ENCODE assay signal across 9 mouse cellular contexts in genomic region chr4:149364896-149365295, GRCm38 (mm10). TPM values are rescaled to one million over a fixed set of nuclear protein-coding genes. Genes with fewer than 3 reads are reported as not detected.
DNase-seq lines count a peak whose midpoint lies in the region; ATAC-seq and TF ChIP-seq lines count a peak whose summit lies in the region.
"Had no signal": no experiment of that assay in that cellular context is flagged by ENCODE, and none has a peak within 500 bp of the region (broad histone marks: within the 10 kb centered on the region; RNA-seq: fewer than 3 reads in every experiment).

No protein-coding gene starts in this region.

- peak overlapping the region; percentile 78; the same call in 1 of the 2 replicates for H3K27ac ChIP-seq in layer of hippocampus, adult 2 months
- no peak overlapping the region for H3K27ac ChIP-seq in liver, embryonic 12.5 days
- H3K27ac ChIP-seq in stomach, postnatal 0 days (replicated peaks) = no peak overlapping the region

- no peaks in the 10 kb centered on the region for H3K9me3 ChIP-seq in liver, embryonic 12.5 days (replicated peaks)
- H3K9me3 ChIP-seq in stomach, postnatal 0 days (ENCODE audit: control insufficient read depth, low read length) = no peaks in the 10 kb centered on the region

- H3K9ac ChIP-seq in liver, embryonic 12.5 days = no peak overlapping the region
- no peak overlapping the region for H3K9ac ChIP-seq in stomach, postnatal 0 days (ENCODE audit: low read length)

- no peak for TF ChIP-seq EP300 in stomach, postnatal 0 days (optimal IDR thresholded peaks at IDR 0.05)

- no peak overlapping the region for H3K4me2 ChIP-seq in liver, embryonic 12.5 days
- no peak overlapping the region for H3K4me2 ChIP-seq in stomach, postnatal 0 days (replicated peaks; ENCODE audit: low read depth)

- no peak for ATAC-seq in liver, embryonic 12.5 days
- ATAC-seq in stomach, postnatal 0 days (ENCODE audit: low FRiP score, low TSS enrichment) = no peak
- ATAC-seq: midbrain, embryonic 16.5 days had no signal

- peak; percentile 41 for DNase-seq in adrenal gland, postnatal 10 days
- DNase-seq in adrenal gland, adult (ENCODE audit: inconsistent age in 2 of 2, low spot score in 1 of 2) = no peak
- peak; percentile 60 for DNase-seq in right cerebral cortex, adult 18-20 months
- DNase-seq in right cerebral cortex, postnatal 25 days = no peak
- DNase-seq in layer of hippocampus, adult 2 months (ENCODE audit: low spot score in 2 of 2) = peak in 1 of 2 experiments; percentile 49
- DNase-seq in retina, embryonic 14.5 days (ENCODE audit: low spot score) = no peak
- DNase-seq in stomach, postnatal 0 days (ENCODE audit: low spot score) = no peak

- WGBS in liver, embryonic 12.5 days (ENCODE audit: insufficient replicate concordance) = 87% methylated on average over 5 of the region's 5 CpGs
- 80% methylated on average over 5 of the region's 5 CpGs for WGBS in stomach, postnatal 0 days

- peaks cover 96% of the 10 kb centered on the region for H3K36me3 ChIP-seq in liver, embryonic 12.5 days
- peaks cover 37% of the 10 kb centered on the region for H3K36me3 ChIP-seq in stomach, postnatal 0 days (ENCODE audit: control insufficient read depth, insufficient read depth, low read length)

- no peaks in the 10 kb centered on the region for H3K27me3 ChIP-seq in liver, embryonic 12.5 days (replicated peaks)
- H3K27me3 ChIP-seq in stomach, postnatal 0 days (ENCODE audit: control insufficient read depth, insufficient read depth, low read length) = no peaks in the 10 kb centered on the region

- H3K4me3 ChIP-seq in layer of hippocampus, adult 2 months = no peak overlapping the region
- no peak overlapping the region for H3K4me3 ChIP-seq in liver, embryonic 12.5 days
- H3K4me3 ChIP-seq in stomach, postnatal 0 days (ENCODE audit: low read depth, low read length) = no peak overlapping the region

- no peaks in the 10 kb centered on the region for H3K4me1 ChIP-seq in liver, embryonic 12.5 days
- no peaks in the 10 kb centered on the region for H3K4me1 ChIP-seq in stomach, postnatal 0 days (replicated peaks; ENCODE audit: control insufficient read depth, insufficient read depth)

- TF ChIP-seq CTCF in layer of hippocampus, adult 2 months (conservative IDR thresholded peaks at IDR 0.05) = no peak
- TF ChIP-seq CTCF in stomach, postnatal 0 days (IDR thresholded peaks at IDR 0.05; ENCODE audit: low read depth) = no peak

RNA-seq across cellular contexts. Expression of gene Kif1b, which starts 57.4 kb away (rescaled TPM):
- 100 to 1,000 TPM; 105 to 154 TPM for total RNA-seq in adrenal gland, postnatal 10 days (2021)
- 100 to 1,000 TPM; 403 to 414 TPM for total RNA-seq in layer of hippocampus, adult 2 months (2021)
- polyA plus RNA-seq in liver, embryonic 12.5 days (2016; fragmentation: Nextera tagmentation; extraction: Ambion mirVana) = 9.1 and 9.2 TPM in 2 replicates
- polyA plus RNA-seq in stomach, postnatal 0 days (2015; fragmentation: Nextera tagmentation; extraction: Ambion mirVana) = 18.0 and 23.9 TPM in 2 replicates

Comparison
In these comparisons a context has a peak if more than half of its experiments do, and no peak if none do; other contexts are left out.
1. DNase-seq: peak in adrenal gland, postnatal 10 days (single experiment) and right cerebral cortex, adult 18-20 months (single experiment); none in adrenal gland, adult (0 of 2), right cerebral cortex, postnatal 25 days (single experiment), retina, embryonic 14.5 days (single experiment) and stomach, postnatal 0 days (single experiment).